Mouse (Mus musculus): ENCODE data around the gene Pgghg. TPM values are rescaled to one million over a fixed set of nuclear protein-coding genes. Genes with fewer than 3 reads are reported as not detected.

Pgghg gene
- total RNA-seq, 2 experiments from 2014 or later, result 7.8 to 8.7 TPM

DNA sequence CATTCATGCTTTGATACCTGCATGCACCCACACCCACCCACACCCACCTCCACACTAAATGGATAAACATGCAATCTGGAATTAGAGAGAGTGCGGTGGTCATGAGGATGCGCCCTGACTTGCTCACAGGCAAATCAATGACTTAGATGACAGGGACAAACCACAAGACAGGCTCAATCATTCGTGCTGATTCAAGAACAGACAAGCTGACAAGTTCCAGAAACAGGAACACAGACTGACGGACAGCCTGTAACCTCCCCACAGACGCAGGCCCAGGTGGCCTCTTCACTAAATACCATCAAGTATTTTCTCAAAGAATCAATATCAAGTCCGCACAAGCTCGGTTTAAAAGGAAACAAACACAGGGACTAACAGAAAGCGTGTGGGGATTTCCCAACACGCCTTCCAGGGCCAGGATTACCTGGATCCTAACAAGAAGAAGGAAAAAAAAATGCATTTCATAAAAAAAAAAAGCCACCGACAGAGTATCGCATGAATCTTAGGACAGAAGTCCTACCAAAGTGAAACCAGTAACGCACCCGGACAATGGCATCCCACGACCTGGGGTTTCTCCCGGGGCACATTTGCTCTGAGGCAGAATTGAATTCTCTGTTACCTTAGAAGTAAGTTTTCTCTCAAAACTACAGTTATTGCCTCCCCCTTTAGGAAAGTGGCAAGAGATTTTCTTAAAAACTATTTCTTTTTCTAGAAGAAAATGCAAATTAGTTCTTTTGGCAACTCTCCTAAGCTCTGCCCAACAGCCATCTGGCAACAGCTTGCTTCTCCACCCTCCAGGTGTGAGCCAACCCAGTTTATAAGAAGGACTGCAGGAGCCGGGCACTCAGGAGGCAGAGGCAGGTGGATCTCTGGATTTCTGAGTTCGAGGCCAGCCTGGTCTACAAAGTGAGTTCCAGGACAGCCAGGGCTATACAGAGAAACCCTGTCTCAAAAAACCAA is 46.3 kb downstream of the Pgghg start:
- no peak for ATAC-seq (ENCODE audit: poor library complexity, severe bottlenecking)

DNA sequence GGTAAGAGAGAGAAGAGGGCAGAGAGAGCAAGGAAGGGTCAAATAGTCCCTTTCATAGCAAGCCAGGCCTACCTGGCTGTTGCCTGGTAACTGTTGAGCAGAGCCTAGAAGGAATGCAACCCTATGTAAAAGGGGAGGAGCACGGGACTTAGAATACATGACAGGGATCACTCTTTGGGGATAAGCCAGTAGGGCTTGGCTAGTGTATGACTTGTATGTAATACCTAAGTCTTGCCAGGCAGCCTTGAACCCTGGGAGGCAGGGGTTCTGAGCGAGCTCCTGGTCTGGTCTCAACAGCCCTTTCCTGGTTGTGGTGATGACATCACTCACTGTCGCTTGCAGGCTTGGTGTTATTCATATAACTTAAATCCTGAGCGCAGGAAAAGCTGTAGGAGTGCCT is 47.8 kb downstream of the Pgghg start:
- no peak for ATAC-seq (ENCODE audit: poor library complexity, severe bottlenecking)

DNA sequence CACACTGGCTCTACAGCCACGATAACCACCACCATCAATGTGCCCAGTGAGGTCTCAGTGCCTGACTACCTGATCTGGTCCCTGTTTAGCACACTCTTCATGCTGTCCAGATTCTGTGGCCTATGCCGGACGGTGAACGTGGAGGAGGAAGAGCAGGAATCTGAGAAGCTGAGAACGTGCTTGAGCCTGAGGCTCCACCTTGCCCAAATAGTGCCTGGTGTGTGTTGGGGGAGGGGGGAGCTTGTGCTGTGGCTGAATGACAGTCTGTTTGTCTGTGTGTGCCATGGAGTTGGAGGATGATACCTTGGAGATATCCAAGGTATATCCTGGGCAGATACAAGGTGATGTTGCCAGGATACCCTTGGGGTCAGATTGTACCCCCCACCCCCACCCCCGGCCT is 49.0 kb downstream of the Pgghg start:
- ATAC-seq (ENCODE audit: poor library complexity, severe bottlenecking), result peak; percentile 22

DNA sequence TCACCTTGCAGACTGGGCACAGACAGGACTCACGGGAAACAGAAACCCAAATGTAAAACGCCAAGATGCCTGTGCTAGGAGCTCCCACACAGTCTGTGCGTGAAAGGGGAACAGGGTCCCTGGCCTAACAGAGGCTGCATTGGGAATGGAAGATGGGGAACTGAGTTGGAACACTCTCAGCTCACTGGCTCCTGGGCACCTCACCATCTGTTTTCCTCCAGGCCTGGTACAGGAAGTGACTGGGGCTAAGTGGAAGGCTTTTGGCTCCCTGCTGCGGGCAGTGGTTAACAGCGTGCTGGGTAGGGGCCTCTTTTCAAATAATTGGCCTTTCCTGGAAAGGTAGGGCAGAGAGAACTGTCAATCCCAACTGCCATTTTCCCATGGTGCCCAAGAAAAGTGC is 49.4 kb downstream of the Pgghg start:
- ATAC-seq (ENCODE audit: poor library complexity, severe bottlenecking), result peak; percentile 85

DNA sequence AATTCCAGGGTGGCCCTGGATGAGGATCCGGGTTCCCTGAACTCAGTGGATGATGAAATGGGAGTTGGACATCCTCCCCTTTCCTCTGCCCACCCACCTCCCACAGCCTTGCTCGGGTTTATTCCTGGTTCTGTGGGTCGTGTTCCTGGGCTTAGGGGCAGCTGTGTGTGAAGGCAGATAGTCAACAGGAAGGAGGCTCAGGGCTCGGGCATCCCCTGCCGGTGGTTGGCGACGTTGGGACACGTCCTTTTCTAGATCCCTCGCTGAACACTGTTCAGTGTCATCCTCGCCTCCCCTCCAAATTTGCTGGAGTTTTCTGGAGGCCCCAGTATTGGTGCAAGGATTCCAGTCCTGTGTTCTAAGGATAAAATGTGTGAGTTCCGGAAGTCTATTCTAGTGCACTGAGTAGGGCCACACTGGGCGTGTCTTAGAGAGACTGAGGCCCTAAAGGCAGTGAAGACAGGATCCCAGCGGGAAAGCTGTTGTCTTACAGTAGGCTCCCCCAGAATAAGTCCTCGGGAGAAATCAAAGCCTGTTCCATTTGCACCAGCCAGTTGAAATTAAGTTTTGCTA is 50.0 kb downstream of the Pgghg start:
- ATAC-seq (ENCODE audit: poor library complexity, severe bottlenecking), result peak; percentile 55

Other genes starting within 250 kb of the Pgghg start
- gene Olfr541, start 244.1 kb upstream of the Pgghg start, total RNA-seq (2015), result not detected in 2 replicates
- not detected in 2 replicates for gene Olfr541, start 244.1 kb upstream of the Pgghg start, total RNA-seq (2017)
- gene Cyp2e1, start 177.7 kb upstream of the Pgghg start, total RNA-seq (2015), result not detected in 2 replicates
- gene Cyp2e1, start 177.7 kb upstream of the Pgghg start, total RNA-seq (2017), result not detected in 2 replicates
- 0.21 and 0.69 TPM in 2 replicates for gene Syce1, start 153.5 kb upstream of the Pgghg start, total RNA-seq (2015)
- 0.15 and 0.73 TPM in 2 replicates for gene Syce1, start 153.5 kb upstream of the Pgghg start, total RNA-seq (2017)
- 0.16 TPM in 1 of 2 replicates, not detected in the other for gene Zfp941, start 119.2 kb upstream of the Pgghg start, total RNA-seq (2015)
- 0.22 and 0.33 TPM in 2 replicates for gene Zfp941, start 119.2 kb upstream of the Pgghg start, total RNA-seq (2017)
- not detected in 2 replicates for gene Urah, start 106.4 kb upstream of the Pgghg start, total RNA-seq (2015)
- gene Urah, start 106.4 kb upstream of the Pgghg start, total RNA-seq (2017), result not detected in 2 replicates
- not detected in 2 replicates for gene Scgb1c1, start 95.8 kb upstream of the Pgghg start, total RNA-seq (2015)
- not detected in 2 replicates for gene Scgb1c1, start 95.8 kb upstream of the Pgghg start, total RNA-seq (2017)
- gene Odf3, start 93.6 kb upstream of the Pgghg start, total RNA-seq (2015), result not detected in 2 replicates
- not detected in 2 replicates for gene Odf3, start 93.6 kb upstream of the Pgghg start, total RNA-seq (2017)
- not detected in 2 replicates for gene Gm45785, start 85.1 kb upstream of the Pgghg start, total RNA-seq (2015)
- gene Gm45785, start 85.1 kb upstream of the Pgghg start, total RNA-seq (2017), result not detected in 2 replicates
- 41.7 and 44.7 TPM in 2 replicates for gene Ric8a, start 84.4 kb upstream of the Pgghg start, total RNA-seq (2015)
- gene Ric8a, start 84.4 kb upstream of the Pgghg start, total RNA-seq (2017), result 29.7 and 30.4 TPM in 2 replicates
- 12.9 and 13.2 TPM in 2 replicates for gene Bet1l, start 83.8 kb upstream of the Pgghg start, total RNA-seq (2015)
- 15.5 and 37.7 TPM in 2 replicates for gene Bet1l, start 83.8 kb upstream of the Pgghg start, total RNA-seq (2017)
- gene Psmd13, start 59.4 kb upstream of the Pgghg start, total RNA-seq (2015), result 87.5 and 89.5 TPM in 2 replicates
- gene Psmd13, start 59.4 kb upstream of the Pgghg start, total RNA-seq (2017), result 165 and 167 TPM in 2 replicates
- 7.9 and 9.1 TPM in 2 replicates for gene Sirt3, start 59.1 kb upstream of the Pgghg start, total RNA-seq (2015)
- gene Sirt3, start 59.1 kb upstream of the Pgghg start, total RNA-seq (2017), result 6.7 and 9.5 TPM in 2 replicates
- gene Cox8b, start 40.9 kb upstream of the Pgghg start, total RNA-seq (2015), result not detected in 2 replicates
- not detected in 2 replicates for gene Cox8b, start 40.9 kb upstream of the Pgghg start, total RNA-seq (2017)
- not detected in 2 replicates for gene Nlrp6, start 20.5 kb upstream of the Pgghg start, total RNA-seq (2015)
- not detected in 2 replicates for gene Nlrp6, start 20.5 kb upstream of the Pgghg start, total RNA-seq (2017)
- 0.78 and 2.3 TPM in 2 replicates for gene Ifitm5, start 8.9 kb downstream of the Pgghg start, total RNA-seq (2015)
- 1.3 TPM in 1 of 2 replicates, not detected in the other for gene Ifitm5, start 8.9 kb downstream of the Pgghg start, total RNA-seq (2017)
- not detected in 2 replicates for gene Gm45717, start 14.5 kb downstream of the Pgghg start, total RNA-seq (2015)
- gene Gm45717, start 14.5 kb downstream of the Pgghg start, total RNA-seq (2017), result 0.88 TPM in 1 of 2 replicates, not detected in the other
- gene Ifitm2, start 14.6 kb downstream of the Pgghg start, total RNA-seq (2015), result 773 and 813 TPM in 2 replicates
- gene Ifitm2, start 14.6 kb downstream of the Pgghg start, total RNA-seq (2017), result 401 and 447 TPM in 2 replicates
- 110 and 111 TPM in 2 replicates for gene Ifitm1, start 25.8 kb downstream of the Pgghg start, total RNA-seq (2015)
- gene Ifitm1, start 25.8 kb downstream of the Pgghg start, total RNA-seq (2017), result 48.4 and 56.3 TPM in 2 replicates
- 2,002 and 2,201 TPM in 2 replicates for gene Ifitm3, start 69.4 kb downstream of the Pgghg start, total RNA-seq (2015)
- 715 and 839 TPM in 2 replicates for gene Ifitm3, start 69.4 kb downstream of the Pgghg start, total RNA-seq (2017)
- gene Ifitm6, start 76.5 kb downstream of the Pgghg start, total RNA-seq (2015), result 1,773 and 2,031 TPM in 2 replicates
- gene Ifitm6, start 76.5 kb downstream of the Pgghg start, total RNA-seq (2017), result 1,518 and 1,657 TPM in 2 replicates
- gene Gm17387, start 87.7 kb downstream of the Pgghg start, total RNA-seq (2015), result not detected in 2 replicates
- not detected in 2 replicates for gene Gm17387, start 87.7 kb downstream of the Pgghg start, total RNA-seq (2017)
- 1.5 and 3.0 TPM in 2 replicates for gene B4galnt4, start 119.7 kb downstream of the Pgghg start, total RNA-seq (2015)
- gene B4galnt4, start 119.7 kb downstream of the Pgghg start, total RNA-seq (2017), result 1.7 and 2.5 TPM in 2 replicates
- 6.7 and 9.7 TPM in 2 replicates for gene Pkp3, start 136.8 kb downstream of the Pgghg start, total RNA-seq (2015)
- gene Pkp3, start 136.8 kb downstream of the Pgghg start, total RNA-seq (2017), result 3.8 and 6.1 TPM in 2 replicates
- 7.5 and 9.3 TPM in 2 replicates for gene Sigirr, start 159.2 kb downstream of the Pgghg start, total RNA-seq (2015)
- 7.7 and 8.2 TPM in 2 replicates for gene Sigirr, start 159.2 kb downstream of the Pgghg start, total RNA-seq (2017)
- not detected in 2 replicates for gene Ano9, start 176.4 kb downstream of the Pgghg start, total RNA-seq (2015)
- gene Ano9, start 176.4 kb downstream of the Pgghg start, total RNA-seq (2017), result not detected in 2 replicates
- 7.1 and 10.2 TPM in 2 replicates for gene Ptdss2, start 181.0 kb downstream of the Pgghg start, total RNA-seq (2015)
- gene Ptdss2, start 181.0 kb downstream of the Pgghg start, total RNA-seq (2017), result 1.9 and 2.6 TPM in 2 replicates
- gene Rnh1, start 231.5 kb downstream of the Pgghg start, total RNA-seq (2015), result 70.5 and 86.8 TPM in 2 replicates
- 74.2 and 94.3 TPM in 2 replicates for gene Rnh1, start 231.5 kb downstream of the Pgghg start, total RNA-seq (2017)